Mouse (Mus musculus) v-Abl transformed pro-B cells (cell line): Measurements from ENCODE around the gene Slc6a6.

Experiments
- in situ Hi-C, 2 experiments: fragments of 400-800 bp; cut with MboI; formaldehyde crosslinking; loops; one replicate each; pipeline ENCODE4 v1.15.1; 2025; ENCODE audit not compliant: unreplicated experiment in 2 of 2

The Slc6a6 gene

GRCm38 (mm10) chr6:91715988-91716810, 32.3 kb downstream of the Slc6a6 start:
- in situ Hi-C loops, result no loop called here

DNA sequence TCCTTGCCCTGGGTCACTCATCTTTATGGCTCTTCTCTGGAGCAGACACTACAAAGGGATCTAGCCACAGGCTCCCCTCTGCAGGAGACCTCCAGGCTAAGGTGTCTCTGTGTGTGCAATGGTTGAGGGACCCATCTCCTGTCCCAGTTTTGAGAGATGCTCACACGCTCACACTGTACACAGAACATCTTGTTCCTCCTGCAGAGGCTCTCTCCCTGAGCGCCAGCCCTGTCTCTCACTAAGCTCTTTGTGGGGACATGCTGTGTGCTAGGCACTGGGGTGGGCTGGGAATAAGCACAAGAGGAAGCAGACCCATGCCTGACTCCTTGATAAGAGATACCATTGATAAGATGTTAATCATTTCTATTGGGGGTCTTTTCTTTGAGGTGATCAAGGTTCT, 34.2 kb downstream of the Slc6a6 start:
- in situ Hi-C loops, result no loop called here

GRCm38 (mm10) chr6:91718603-91719002, 34.8 kb downstream of the Slc6a6 start:
- in situ Hi-C loops, result no loop called here

DNA sequence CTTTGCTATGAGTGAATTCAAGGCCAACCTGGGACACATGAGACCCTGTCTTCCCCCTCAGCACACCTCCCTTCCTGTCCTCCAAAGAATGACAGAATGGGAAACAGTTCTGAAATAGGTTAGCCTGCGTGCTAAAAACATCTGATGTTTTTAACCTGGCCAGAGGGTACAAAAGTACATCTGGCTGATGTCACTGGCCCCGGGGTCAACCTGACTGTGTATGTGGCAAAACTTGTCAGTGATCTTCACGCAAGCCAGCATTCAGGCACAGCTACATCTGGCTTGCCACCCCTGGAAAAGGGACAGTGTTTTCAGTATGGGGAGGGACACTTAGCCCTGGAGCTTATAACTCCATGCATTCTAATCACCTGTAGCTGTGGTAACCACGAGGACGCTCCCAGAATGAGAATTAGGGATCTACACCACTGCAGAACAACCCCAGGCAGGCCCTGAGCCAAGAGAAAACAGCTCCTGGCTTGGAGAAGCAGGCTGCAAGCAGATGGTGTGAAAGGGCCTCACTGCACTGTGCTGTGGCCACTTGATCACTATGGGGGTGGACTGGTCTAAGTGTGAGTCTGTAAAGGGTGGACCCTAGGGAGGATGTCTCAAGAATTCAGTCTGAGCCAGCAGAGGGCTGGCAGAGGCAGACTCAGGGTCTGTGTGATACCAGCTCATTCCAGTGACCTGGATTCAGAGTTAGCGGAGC, 35.3 kb downstream of the Slc6a6 start:
- in situ Hi-C loops, result no loop called here

- in situ Hi-C loops, result no loop called here
These were observed 36.1 kb downstream of the Slc6a6 start for GRCm38 (mm10) chr6:91719865-91720533.

DNA sequence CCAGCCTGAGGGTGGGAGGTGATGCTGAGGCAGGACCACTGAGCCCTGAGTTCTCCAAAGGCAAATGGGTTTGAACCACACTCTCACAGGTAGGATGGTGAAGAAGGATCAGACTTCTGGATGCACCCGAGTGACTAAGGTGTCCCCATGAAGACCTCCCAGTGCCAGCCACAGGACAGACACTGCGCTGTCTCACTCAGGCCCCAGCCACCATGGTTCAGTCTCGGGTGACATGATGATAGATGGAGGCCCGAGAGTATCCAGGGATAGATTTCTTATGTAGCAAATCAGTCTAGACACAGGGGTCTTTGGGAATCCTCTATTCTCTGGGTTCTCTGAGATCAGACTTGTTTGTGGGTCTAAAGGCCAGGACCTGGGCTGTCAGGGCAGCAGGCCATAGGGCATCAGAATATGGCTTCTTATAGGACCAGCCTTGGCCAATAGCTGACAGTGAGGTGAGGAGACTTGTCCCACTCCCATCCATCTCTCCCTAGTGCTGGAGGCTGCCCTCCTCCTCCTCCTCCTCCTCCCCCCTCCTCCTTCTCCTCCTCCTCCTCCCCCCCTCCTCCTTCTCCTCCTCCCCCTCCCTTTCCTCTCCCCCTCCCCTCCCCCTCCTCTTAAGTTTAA, 36.8 kb downstream of the Slc6a6 start:
- in situ Hi-C loops, result no loop called here

- in situ Hi-C loops, result no loop called here
These were observed 37.4 kb downstream of the Slc6a6 start for GRCm38 (mm10) chr6:91721215-91721701.

DNA sequence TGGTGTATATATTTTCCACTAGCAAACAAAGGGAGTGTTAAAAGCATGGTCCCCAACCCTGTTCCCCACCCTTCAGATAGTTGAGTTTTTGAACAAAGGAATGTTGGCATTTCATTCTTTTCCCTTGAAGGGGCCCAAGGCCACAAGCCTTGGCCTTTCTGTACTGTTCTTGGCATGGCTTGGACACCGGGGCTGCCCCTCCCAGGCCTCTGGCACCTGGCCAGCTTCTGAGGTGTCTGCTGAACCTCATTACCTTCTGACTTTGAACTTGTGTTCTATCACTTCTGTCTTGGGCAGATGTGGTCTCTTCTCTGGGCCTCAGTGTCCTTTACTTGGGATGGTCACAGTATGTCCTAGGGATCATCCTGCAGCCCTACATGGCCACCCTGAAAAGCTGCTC, 43.5 kb downstream of the Slc6a6 start:
- in situ Hi-C loops, result no loop called here

DNA sequence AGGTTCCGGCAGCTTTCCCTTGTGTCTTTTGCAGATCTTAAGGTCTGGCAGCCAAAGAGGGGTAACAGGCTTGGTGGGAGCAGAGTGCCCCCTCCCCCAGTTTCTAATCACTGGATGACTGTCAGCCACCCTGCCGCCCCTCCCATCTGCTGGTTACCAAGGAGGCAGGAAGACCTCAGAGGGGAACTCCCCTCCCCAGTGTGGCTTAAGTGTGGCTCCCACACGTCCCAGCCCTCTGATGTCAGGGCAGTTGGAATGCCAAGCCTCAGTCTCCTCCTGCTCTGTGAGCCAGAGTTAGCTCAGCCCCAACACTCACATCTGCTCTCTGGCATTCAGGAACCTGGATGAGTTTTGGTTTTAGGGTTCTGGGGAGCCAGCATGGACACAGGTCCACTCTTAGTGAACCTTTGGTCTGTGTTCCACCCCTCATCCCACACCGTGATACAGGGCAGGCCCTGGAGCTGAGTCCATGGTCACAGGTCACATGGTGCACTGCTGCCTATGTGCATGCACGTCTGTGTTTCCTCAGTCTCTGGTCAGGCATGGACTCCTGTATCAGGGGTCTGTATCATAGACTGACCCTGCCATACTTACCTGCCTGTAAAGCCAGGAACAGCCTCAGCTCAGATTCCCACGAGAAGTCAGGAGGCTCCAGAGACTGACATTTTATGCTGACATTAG, 45.2 kb downstream of the Slc6a6 start:
- in situ Hi-C loops, result no loop called here

- in situ Hi-C loops, result loop anchor here in 1 of 2 experiments (5.0 kb wide), 1 partner anchor 57 kb away; no protein-coding TSS in a partner anchor
These were observed 45.8 kb downstream of the Slc6a6 start for GRCm38 (mm10) chr6:91729677-91730127.

GRCm38 (mm10) chr6:91732138-91732537, 48.3 kb downstream of the Slc6a6 start:
- in situ Hi-C loops, result loop anchor here in 1 of 2 experiments (5.0 kb wide), 1 partner anchor 60 kb away; no protein-coding TSS in a partner anchor

DNA sequence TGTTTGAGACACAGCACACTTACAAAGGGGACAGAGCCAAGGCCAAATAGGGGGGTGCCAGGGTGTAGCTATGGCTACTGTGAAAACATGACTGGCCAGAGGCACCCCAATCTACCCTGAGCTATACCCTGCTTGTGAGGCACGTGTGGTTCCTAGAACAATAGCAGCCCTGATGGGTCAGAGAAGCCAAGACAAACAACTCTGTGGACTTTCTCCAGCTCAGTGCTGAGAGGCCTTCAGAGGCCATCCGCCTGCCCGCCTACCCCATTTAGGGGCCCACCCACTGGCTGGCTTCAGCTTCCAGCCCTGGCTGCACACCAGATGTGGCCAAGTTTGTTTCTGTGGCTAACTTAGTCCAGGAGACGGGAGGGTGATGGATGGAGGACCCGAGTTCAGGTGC, 52.6 kb downstream of the Slc6a6 start:
- in situ Hi-C loops, result no loop called here

DNA sequence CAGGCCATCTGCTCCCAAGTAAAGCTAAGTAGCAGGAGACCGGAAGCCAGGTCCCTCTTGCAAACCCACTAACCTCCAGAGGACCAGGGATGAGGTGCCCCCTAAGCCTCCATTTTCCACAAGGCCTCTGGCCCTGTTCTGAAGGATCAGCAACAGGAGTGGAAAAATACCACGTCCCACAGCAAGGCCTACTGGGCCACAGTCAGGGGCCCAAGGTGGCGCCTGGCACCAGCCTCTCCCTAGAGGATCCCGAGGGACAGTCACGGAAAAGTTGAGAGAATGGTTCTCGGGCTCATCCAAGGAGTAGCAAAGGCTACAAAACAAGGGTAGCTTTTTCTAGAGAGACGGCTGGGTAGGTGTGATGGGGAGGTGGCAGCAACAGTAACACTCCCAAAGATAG, 53.6 kb downstream of the Slc6a6 start:
- in situ Hi-C loops, result no loop called here

DNA sequence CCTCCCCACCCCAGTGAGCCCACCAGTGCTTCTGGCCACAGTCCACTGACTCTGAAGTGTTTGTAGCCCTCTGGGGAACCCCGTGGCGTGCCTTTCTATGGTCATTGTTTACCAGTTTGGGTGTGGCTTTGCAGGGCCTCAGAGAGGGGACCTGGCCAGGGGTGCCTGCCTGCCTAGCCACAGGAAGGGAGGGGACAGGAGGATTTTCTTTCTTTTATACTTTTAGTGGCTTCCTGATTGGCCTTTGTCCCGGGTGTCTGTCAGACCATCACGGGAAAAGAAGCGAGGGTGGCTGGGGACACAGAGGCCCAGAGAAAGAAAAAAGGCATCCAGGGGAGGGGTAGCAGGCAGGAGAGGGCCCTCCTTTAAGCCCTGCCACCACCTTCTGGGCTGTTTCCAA, 54.2 kb downstream of the Slc6a6 start:
- in situ Hi-C loops, result no loop called here

GRCm38 (mm10) chr6:91741046-91741445, 57.2 kb downstream of the Slc6a6 start:
- in situ Hi-C loops, result loop anchor here (5.0 kb wide), 3 partner anchors 59 to 214 kb away; partner anchors contain the start of gene Slc6a6 (in 1 of the 2)

DNA sequence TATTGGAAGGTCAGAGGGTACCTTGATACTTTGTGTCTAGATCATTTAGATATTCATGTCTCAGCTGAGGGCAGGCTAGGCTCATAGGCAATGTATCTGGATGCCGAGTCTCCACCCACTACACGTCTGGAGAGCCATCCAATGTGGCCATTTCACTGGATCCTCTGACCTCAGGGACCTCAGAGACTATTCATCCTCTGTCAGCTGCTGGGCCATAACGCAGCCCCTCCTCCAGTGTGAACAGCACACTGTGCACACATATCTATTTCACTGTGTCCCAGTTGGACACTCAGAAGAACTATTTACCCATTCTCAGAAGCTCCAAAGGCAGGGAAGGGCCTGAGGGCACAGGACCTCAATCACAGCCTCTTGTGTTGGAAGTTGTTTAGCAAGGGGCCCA, 58.6 kb downstream of the Slc6a6 start:
- in situ Hi-C loops, result loop anchor here (5.0 kb wide), 3 partner anchors 60 to 215 kb away; partner anchors contain the start of gene Slc6a6 (in 1 of the 2)

GRCm38 (mm10) chr6:91742995-91743394, 59.1 kb downstream of the Slc6a6 start:
- in situ Hi-C loops, result loop anchor here (5.0 kb wide), 3 partner anchors 61 to 216 kb away; partner anchors contain the start of gene Slc6a6 (in 1 of the 2)

DNA sequence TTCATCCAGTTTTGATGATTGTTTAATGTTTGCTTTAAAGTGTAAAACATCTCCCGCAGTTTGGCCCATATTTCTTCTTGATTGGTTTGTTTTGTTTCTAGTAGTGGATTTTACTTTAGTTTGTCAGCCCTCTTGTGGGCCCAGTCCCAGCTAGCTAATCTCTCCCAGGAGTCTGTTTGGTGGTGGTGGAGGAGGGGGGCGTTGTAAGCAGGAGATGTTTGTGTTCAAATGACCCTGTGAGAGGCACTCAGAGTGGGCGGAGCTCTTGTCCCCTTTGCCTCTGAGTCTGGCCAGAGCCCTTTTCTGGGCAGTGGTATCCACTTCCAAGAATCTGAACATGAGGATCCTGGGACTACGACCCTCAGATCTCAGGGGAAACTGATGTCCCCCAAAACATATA, 60.0 kb downstream of the Slc6a6 start:
- in situ Hi-C loops, result loop anchor here (5.0 kb wide), 3 partner anchors 62 to 217 kb away; partner anchors contain the start of gene Slc6a6 (in 1 of the 2)

DNA sequence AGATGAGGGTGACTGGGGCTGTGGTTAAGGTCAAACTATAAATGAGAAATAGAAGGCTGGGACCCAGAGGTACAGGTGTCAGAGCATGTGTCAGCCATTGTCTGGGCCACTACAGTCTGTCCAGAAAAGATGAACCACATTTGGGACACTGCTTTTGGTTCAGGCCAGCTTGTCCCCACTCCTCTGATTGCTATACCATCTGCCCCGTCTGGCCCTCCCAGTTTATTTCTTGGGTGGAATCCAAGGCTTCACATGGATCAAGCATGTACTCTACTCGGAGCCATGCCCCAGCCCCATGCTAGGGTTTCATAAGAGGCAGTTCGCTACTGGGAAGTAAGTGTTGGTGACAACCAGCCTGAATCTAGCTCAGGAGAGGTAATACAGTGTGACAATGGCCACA, 61.4 kb downstream of the Slc6a6 start:
- in situ Hi-C loops, result no loop called here
